Mouse (Mus musculus): ENCODE data around the gene Pmpcb.

DNA sequence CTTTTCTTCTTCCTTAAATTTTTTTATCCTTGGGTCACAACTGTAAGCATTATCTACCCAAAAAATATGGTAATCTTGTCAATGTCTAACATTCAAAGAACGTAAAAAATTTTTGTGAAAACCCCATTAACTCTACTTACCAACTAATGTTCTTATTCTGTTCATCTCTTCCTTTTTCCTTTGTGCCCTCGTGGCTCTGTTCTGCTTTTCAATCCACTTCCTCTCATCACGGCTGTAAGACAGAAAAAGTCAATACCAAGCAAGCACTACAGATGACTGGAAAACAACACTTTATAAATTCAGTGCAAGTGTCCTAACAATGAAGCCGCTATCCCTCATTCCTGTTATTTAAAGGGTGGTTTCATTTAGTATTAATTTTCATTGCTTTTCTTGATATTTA lies 31.6 kb downstream of the Pmpcb start:
- TF ChIP-seq CTCF (IDR thresholded peaks at IDR 0.05; ENCODE audit: extremely low read depth, insufficient read length, insufficient replicate concordance, low read depth, low read length) (no peak), POLR2A (IDR thresholded peaks at IDR 0.05; ENCODE audit: low read depth, low read length) (no peak)
